11 mouse cellular contexts compared by ENCODE assay signal in the genomic region with DNA sequence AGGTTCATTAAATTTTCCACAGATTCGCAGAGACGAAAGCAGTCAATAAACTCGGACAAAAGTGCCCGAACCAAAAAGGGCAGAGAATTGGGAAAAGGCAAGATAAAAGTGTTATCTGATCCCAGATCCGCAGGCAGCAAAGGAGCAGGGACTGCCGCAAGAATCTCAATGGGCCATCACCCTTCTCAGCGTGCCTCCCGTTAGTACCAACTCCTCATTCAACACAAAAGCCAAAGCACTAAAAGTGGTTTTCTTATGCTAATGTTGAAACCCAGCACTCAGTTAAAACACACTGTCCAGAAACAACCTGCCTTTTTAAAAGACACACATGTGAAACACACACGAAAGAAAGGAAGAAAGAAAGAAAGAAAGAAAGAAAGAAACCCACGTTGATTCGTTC. TPM values are rescaled to one million over a fixed set of nuclear protein-coding genes. Genes with fewer than 3 reads are reported as not detected.
DNase-seq lines count a peak whose midpoint lies in the region; ATAC-seq and TF ChIP-seq lines count a peak whose summit lies in the region.
"Had no signal": no experiment of that assay in that cellular context is flagged by ENCODE, and none has a peak within 500 bp of the region (broad histone marks: within the 10 kb centered on the region; RNA-seq: fewer than 3 reads in every experiment).

No protein-coding gene starts in this region.

- H3K9me3 ChIP-seq in lung, embryonic 15.5 days: no peaks in the 10 kb centered on the region
- no peaks in the 10 kb centered on the region for H3K9me3 ChIP-seq in hindbrain, embryonic 10.5 days
- no peaks in the 10 kb centered on the region for H3K9me3 ChIP-seq in midbrain, embryonic 15.5 days

- no peak for ATAC-seq in lung, embryonic 15.5 days (ENCODE audit: borderline replicate concordance, extremely low read depth, low FRiP score, low TSS enrichment)
- ATAC-seq in midbrain, embryonic 15.5 days (replicated peaks): no peak

- peaks cover 60% of the 10 kb centered on the region for H3K27me3 ChIP-seq in lung, embryonic 15.5 days
- H3K27me3 ChIP-seq in hindbrain, embryonic 10.5 days (ENCODE audit: insufficient read depth, poor library complexity, severe bottlenecking): peaks cover 8% of the 10 kb centered on the region
- peaks cover 23% of the 10 kb centered on the region for H3K27me3 ChIP-seq in midbrain, embryonic 15.5 days (replicated peaks)
- H3K27me3 ChIP-seq in cerebellum, adult 2 months (ENCODE audit: control insufficient read depth, insufficient read depth, low read length): peaks cover 8% of the 10 kb centered on the region; the same call in 1 of the 2 replicates

- 22% methylated on average over 11 of the region's 11 CpGs for WGBS in lung, embryonic 15.5 days
- under 1% methylated on average over 11 of the region's 11 CpGs for WGBS in hindbrain, embryonic 10.5 days
- 3% methylated on average over 11 of the region's 11 CpGs for WGBS in midbrain, embryonic 15.5 days
- WGBS in cerebellum, adult 2 months: 22% methylated on average over 11 of the region's 11 CpGs

- H3K4me3 ChIP-seq in lung, embryonic 15.5 days: no peak overlapping the region
- H3K4me3 ChIP-seq in hindbrain, embryonic 10.5 days: peak overlapping the region; percentile 57
- no peak overlapping the region for H3K4me3 ChIP-seq in midbrain, embryonic 15.5 days
- no peak overlapping the region for H3K4me3 ChIP-seq in cerebellum, adult 2 months (replicated peaks; ENCODE audit: insufficient read depth, low read depth, low read length)
- H3K4me3 ChIP-seq: myocyte had no signal

- no peak overlapping the region for H3K9ac ChIP-seq in lung, embryonic 15.5 days
- no peak overlapping the region for H3K9ac ChIP-seq in midbrain, embryonic 15.5 days
- H3K9ac ChIP-seq: liver, embryonic 14.5 days had no signal

- no peak for TF ChIP-seq POLR2A in cerebellum, adult 2 months (IDR thresholded peaks at IDR 0.05; ENCODE audit: borderline replicate concordance, insufficient read depth, low read length)

- H3K4me2 ChIP-seq in lung, embryonic 15.5 days: peak overlapping the region; percentile 84
- H3K4me2 ChIP-seq in midbrain, embryonic 15.5 days: peak overlapping the region; percentile 96

- no peaks in the 10 kb centered on the region for H3K36me3 ChIP-seq in lung, embryonic 15.5 days
- H3K36me3 ChIP-seq in hindbrain, embryonic 10.5 days: no peaks in the 10 kb centered on the region
- no peaks in the 10 kb centered on the region for H3K36me3 ChIP-seq in midbrain, embryonic 15.5 days (replicated peaks)

- TF ChIP-seq CTCF in cerebellum, adult 2 months (IDR thresholded peaks at IDR 0.05; ENCODE audit: borderline replicate concordance, insufficient read depth, low read depth, low read length): no peak

- H3K4me1 ChIP-seq in lung, embryonic 15.5 days: peaks cover 70% of the 10 kb centered on the region
- H3K4me1 ChIP-seq in hindbrain, embryonic 10.5 days (replicated peaks): peaks cover 67% of the 10 kb centered on the region
- peaks cover 55% of the 10 kb centered on the region for H3K4me1 ChIP-seq in midbrain, embryonic 15.5 days
- H3K4me1 ChIP-seq in cerebellum, adult 2 months (ENCODE audit: control insufficient read depth, insufficient read depth, low read length): peaks cover 8% of the 10 kb centered on the region; the same call in 1 of the 2 replicates

- no peak overlapping the region for H3K27ac ChIP-seq in lung, embryonic 15.5 days
- H3K27ac ChIP-seq in hindbrain, embryonic 10.5 days: peak overlapping the region; percentile 97
- no peak overlapping the region for H3K27ac ChIP-seq in midbrain, embryonic 15.5 days
- no peak overlapping the region for H3K27ac ChIP-seq in cerebellum, adult 2 months (ENCODE audit: insufficient read depth, low read length)
- H3K27ac ChIP-seq: liver, embryonic 14.5 days had no signal

- peak; percentile 63 for DNase-seq in embryo, embryonic 10 days (ENCODE audit: low spot score)
- no peak for DNase-seq in embryo, embryonic 9.5 days (ENCODE audit: extremely low spot score)
- no peak for DNase-seq in lung, postnatal 25 days (ENCODE audit: low spot score)
- DNase-seq in hindbrain, embryonic 10.5 days (ENCODE audit: low spot score): peak; percentile 27
- no peak for DNase-seq in cerebellum, adult 2 months
- DNase-seq in cerebellum, adult 9-10 months: no peak
- DNase-seq: kidney, adult 18-20 months had no signal

RNA-seq across cellular contexts. Expression of a gene that starts 4.4 kb away (rescaled TPM):
- polyA plus RNA-seq in lung, embryonic 15.5 days (2015; fragmentation: Nextera tagmentation; extraction: Ambion mirVana): 7.5 and 8.6 TPM in 2 replicates
- 9.0 and 10.1 TPM in 2 replicates for polyA plus RNA-seq in hindbrain, embryonic 10.5 days (2016; fragmentation: Nextera tagmentation; extraction: Ambion mirVana)
- 1.6 and 2.6 TPM in 2 replicates for polyA plus RNA-seq in midbrain, embryonic 15.5 days (2015; fragmentation: Nextera tagmentation; extraction: Ambion mirVana)
- 2.4 and 2.7 TPM in 2 replicates for polyA plus RNA-seq in cerebellum, adult 2 months (2012; rRNA removed)

Comparison
In these comparisons a context has a peak if more than half of its experiments do, and no peak if none do; other contexts are left out.
1. DNase-seq: peak in embryo, embryonic 10 days (single experiment) and hindbrain, embryonic 10.5 days (single experiment); none in embryo, embryonic 9.5 days (single experiment), lung, postnatal 25 days (single experiment), cerebellum, adult 2 months (0 of 2) and cerebellum, adult 9-10 months (single experiment).